Mouse (Mus musculus) midbrain, embryonic 13.5 days (tissue): ENCODE results near the gene Wtap. TPM values are rescaled to one million over a fixed set of nuclear protein-coding genes. Genes with fewer than 3 reads are reported as not detected.

ENCODE experiments used
- ATAC-seq: fragments of 200-750 bp; cut with Nextera tagmentation; 2 replicates; pipeline ENCODE4 v1.8.0; 2017; ENCODE audit warnings: mild to moderate bottlenecking, moderate TSS enrichment, moderate library complexity
- H3K27ac ChIP-seq: fragments of 300-500 bp; sonication (generic); 2 replicates; pipeline ENCODE4 v1.5.1; 2015; ENCODE audit warnings: inconsistent platforms, mild to moderate bottlenecking, moderate library complexity
- H3K27me3 ChIP-seq: fragments of 300-500 bp; sonication (generic); 2 replicates; pipeline ENCODE4 v1.6.1; 2015; ENCODE audit warnings: mild to moderate bottlenecking, inconsistent platforms
- H3K36me3 ChIP-seq: fragments of 300-500 bp; sonication (generic); 2 replicates; pipeline ENCODE4 v1.6.1; 2015; ENCODE audit warnings: mild to moderate bottlenecking, inconsistent platforms
- H3K4me1 ChIP-seq: fragments of 300-500 bp; sonication (generic); replicated peaks from 2 replicates; pipeline ENCODE4 v1.6.1; 2015; ENCODE audit warnings: inconsistent platforms
- H3K4me2 ChIP-seq: fragments of 300-500 bp; sonication (generic); replicated peaks from 2 replicates; pipeline ENCODE4 v1.6.1; 2015; ENCODE audit warnings: moderate library complexity, mild to moderate bottlenecking, inconsistent platforms
- H3K4me3 ChIP-seq: fragments of 300-500 bp; sonication (generic); replicated peaks from 2 replicates; pipeline ENCODE4 v1.5.1; 2015; ENCODE audit warnings: mild to moderate bottlenecking, inconsistent platforms
- H3K9ac ChIP-seq: fragments of 300-500 bp; sonication (generic); replicated peaks from 2 replicates; pipeline ENCODE4 v1.6.1; 2015; ENCODE audit warnings: mild to moderate bottlenecking, inconsistent platforms
- H3K9me3 ChIP-seq: fragments of 300-500 bp; sonication (generic); 2 replicates; pipeline ENCODE4 v1.6.1; 2016; ENCODE audit warnings: mild to moderate bottlenecking, inconsistent platforms
- WGBS: fragments of 180-500 bp; shearing (Covaris S2); methylation state at CpG from one replicate; pipeline ENCODE4 v1.1.7; 2015; 5-methylcytosine and 5-hydroxymethylcytosine counted together
- polyA plus RNA-seq: library from polyadenylated mRNA; unstranded; fragments of >200 nt; fragmentation: Nextera tagmentation; extraction: Ambion mirVana; gene quantifications from 2 replicates; pipeline ENCODE4 v1.2.1, GENCODE M21; 2015

Gene Wtap
- polyA plus RNA-seq, 1 experiment from 2014 or later: 149 TPM

DNA sequence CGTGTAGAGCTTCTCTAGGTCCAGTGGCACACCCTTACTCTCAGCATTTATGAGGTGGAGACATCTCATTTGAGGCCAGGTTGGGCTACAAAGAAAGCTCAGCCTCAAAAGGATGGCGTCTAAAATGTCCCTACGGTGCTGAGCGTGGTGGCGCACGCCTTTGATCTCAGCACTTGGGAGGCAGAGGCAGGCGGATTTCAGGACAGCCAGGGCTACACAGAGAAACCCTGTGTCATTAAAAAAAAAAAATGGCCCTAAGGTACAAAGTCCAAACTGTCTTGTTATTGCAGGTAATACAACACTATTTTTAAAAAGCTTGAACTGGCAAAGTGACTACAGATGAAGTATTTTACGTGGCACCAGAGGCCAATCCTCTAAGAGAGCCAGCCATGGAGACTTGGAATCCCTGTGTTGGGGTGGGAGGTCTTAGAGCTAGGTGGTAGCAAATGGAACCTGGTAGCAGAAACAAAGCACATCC lies 68.2 kb downstream of the Wtap start:
- no peak overlapping the region for H3K9ac ChIP-seq
- H3K9me3 ChIP-seq: no peaks in the 10 kb centered on the region
- no peak overlapping the region for H3K27ac ChIP-seq
- no peaks in the 10 kb centered on the region for H3K4me1 ChIP-seq
- no peaks in the 10 kb centered on the region for H3K27me3 ChIP-seq
- ATAC-seq: no peak
- WGBS: 89% methylated on average over 8 of the region's 8 CpGs
- no peak overlapping the region for H3K4me2 ChIP-seq
- H3K36me3 ChIP-seq: peaks cover 65% of the 10 kb centered on the region
- no peak overlapping the region for H3K4me3 ChIP-seq

DNA sequence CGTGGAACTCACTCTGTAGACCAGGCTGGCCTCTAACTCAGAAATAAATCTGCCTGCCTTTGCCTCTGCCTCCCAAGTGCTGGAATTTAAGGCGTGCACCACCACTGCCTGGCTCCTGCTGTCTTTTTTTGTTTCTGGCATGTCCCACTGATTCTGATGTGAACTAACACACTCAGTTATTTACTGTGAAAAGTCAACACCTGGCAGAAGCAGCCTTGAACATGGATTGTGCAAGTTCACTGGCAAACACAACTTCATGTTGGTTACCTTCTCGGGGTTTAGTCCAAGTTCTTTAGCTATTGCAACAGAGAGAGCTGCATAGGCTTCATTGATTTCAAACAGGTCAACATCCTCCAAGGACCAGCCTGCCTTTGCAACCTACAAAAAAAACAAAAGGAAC lies 69.0 kb downstream of the Wtap start:
- Histone ChIP-seq H3K4me1 (no peaks in the 10 kb centered on the region), H3K9me3 (no peaks in the 10 kb centered on the region), H3K27me3 (no peaks in the 10 kb centered on the region), H3K9ac (no peak overlapping the region), H3K27ac (no peak overlapping the region), H3K4me3 (no peak overlapping the region), H3K36me3 (peaks cover 72% of the 10 kb centered on the region), H3K4me2 (no peak overlapping the region)
- 94% methylated on average over 3 of the region's 3 CpGs for WGBS
- no peak for ATAC-seq

DNA sequence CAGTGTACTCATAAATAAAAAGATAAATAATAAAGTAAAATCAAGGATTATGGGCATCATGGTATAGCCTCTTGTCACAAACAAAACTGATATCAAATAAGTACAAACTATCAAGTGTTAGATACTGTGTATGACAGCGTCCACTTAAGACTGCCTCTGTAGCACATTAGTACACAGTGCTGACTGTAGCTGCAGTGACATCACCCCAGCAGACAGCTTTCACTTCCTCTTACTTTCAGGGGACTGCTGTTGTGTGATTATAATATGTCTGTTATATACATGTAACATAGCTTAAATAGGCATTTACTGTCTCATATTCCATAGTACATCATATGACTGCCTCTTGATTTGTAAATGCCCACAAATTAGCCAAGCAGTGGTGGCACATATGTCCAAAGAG lies 72.9 kb downstream of the Wtap start:
- Histone ChIP-seq H3K36me3 (peaks cover 71% of the 10 kb centered on the region), H3K27me3 (no peaks in the 10 kb centered on the region), H3K4me2 (no peak overlapping the region), H3K4me3 (no peak overlapping the region), H3K27ac (no peak overlapping the region), H3K9ac (no peak overlapping the region), H3K4me1 (peaks cover 13% of the 10 kb centered on the region), H3K9me3 (no peaks in the 10 kb centered on the region)
- WGBS: 88% methylated on average over 1 of the region's 1 CpGs
- no peak for ATAC-seq

Other genes starting within 250 kb of the Wtap start
- gene Igf2r, start 224.5 kb downstream of the Wtap start, polyA plus RNA-seq: 11.0 and 11.2 TPM in 2 replicates
- gene Mas1, start 126.0 kb downstream of the Wtap start, polyA plus RNA-seq: not detected in 2 replicates
- gene Mrgprh, start 118.1 kb downstream of the Wtap start, polyA plus RNA-seq: not detected in 2 replicates
- gene Pnldc1, start 83.9 kb downstream of the Wtap start, polyA plus RNA-seq: 1.5 and 2.0 TPM in 2 replicates
- 403 and 435 TPM in 2 replicates for gene Tcp1, start 78.5 kb downstream of the Wtap start, polyA plus RNA-seq
- 138 and 145 TPM in 2 replicates for gene Mrpl18, start 77.8 kb downstream of the Wtap start, polyA plus RNA-seq
- 0.92 and 1.1 TPM in 2 replicates for gene Acat3, start 53.6 kb downstream of the Wtap start, polyA plus RNA-seq
- gene Acat2, start 33.4 kb downstream of the Wtap start, polyA plus RNA-seq: 360 and 384 TPM in 2 replicates
- 105 and 112 TPM in 2 replicates for gene Sod2, start 12.7 kb upstream of the Wtap start, polyA plus RNA-seq
- gene Gpr31b, start 58.1 kb upstream of the Wtap start, polyA plus RNA-seq: not detected in 2 replicates
- 0.13 TPM in 1 of 2 replicates, not detected in the other for gene Tcp10b, start 66.9 kb upstream of the Wtap start, polyA plus RNA-seq
- 0.07 TPM in 1 of 2 replicates, not detected in the other for gene Unc93a, start 137.6 kb upstream of the Wtap start, polyA plus RNA-seq
- gene Smok2a, start 227.0 kb upstream of the Wtap start, polyA plus RNA-seq: not detected in 2 replicates
- gene Smok2b, start 236.1 kb upstream of the Wtap start, polyA plus RNA-seq: not detected in 2 replicates